Mouse (Mus musculus) megakaryocyte, embryonic 14.5 days (primary cell): ENCODE results near the gene A4galt.

Source experiments
- FLI1 ChIP-seq: IDR thresholded peaks from 2 replicates; pipeline ENCODE4 v1.6.1; 2012; ENCODE audit warnings: low read length, inconsistent platforms, mixed read lengths
- GATA1 ChIP-seq: IDR thresholded peaks from 3 replicates; pipeline ENCODE4 v1.6.1; 2012; ENCODE audit warnings: mixed read lengths, low read length, inconsistent platforms, borderline replicate concordance

- TF ChIP-seq GATA1 (no peak), FLI1 (no peak)
Measured at GRCm38 (mm10) chr15:83299916-83300582, 48.5 kb upstream of the A4galt start.
